In genomic region chr13:83872887-83873286, GRCm38 (mm10) we compare ENCODE assay signal across 11 mouse cellular contexts.
DNase-seq lines count a peak whose midpoint lies in the region; ATAC-seq and TF ChIP-seq lines count a peak whose summit lies in the region.
"Had no signal": no experiment of that assay in that cellular context is flagged by ENCODE, and none has a peak within 500 bp of the region (broad histone marks: within the 10 kb centered on the region; RNA-seq: fewer than 3 reads in every experiment).

No protein-coding gene starts in this region.

- no peak overlapping the region for H3K4me2 ChIP-seq in hindbrain, embryonic 13.5 days
- no peak overlapping the region for H3K4me2 ChIP-seq in midbrain, embryonic 14.5 days (ENCODE audit: low read length)
- no peak overlapping the region for H3K4me2 ChIP-seq in lung, postnatal 0 days (replicated peaks; ENCODE audit: low read depth, low read length)
- H3K4me2 ChIP-seq: heart, embryonic 15.5 days; liver, embryonic 15.5 days had no signal

- ATAC-seq in hindbrain, embryonic 13.5 days (ENCODE audit: low FRiP score) = peak; percentile 61
- peak; percentile 68 for ATAC-seq in midbrain, embryonic 14.5 days (ENCODE audit: low FRiP score, low TSS enrichment)
- ATAC-seq in lung, postnatal 0 days = no peak

- H3K4me1 ChIP-seq in hindbrain, embryonic 13.5 days (replicated peaks) = peaks cover 10% of the 10 kb centered on the region
- peaks cover 21% of the 10 kb centered on the region for H3K4me1 ChIP-seq in midbrain, embryonic 14.5 days (ENCODE audit: control insufficient read depth, insufficient read depth, low read length)
- no peaks in the 10 kb centered on the region for H3K4me1 ChIP-seq in lung, postnatal 0 days (ENCODE audit: insufficient read depth, low read depth, low read length)
- H3K4me1 ChIP-seq: heart, embryonic 15.5 days; liver, embryonic 15.5 days had no signal

- no peaks in the 10 kb centered on the region for H3K9me3 ChIP-seq in hindbrain, embryonic 13.5 days
- H3K9me3 ChIP-seq in midbrain, embryonic 14.5 days (ENCODE audit: control insufficient read depth, low read length) = no peaks in the 10 kb centered on the region
- H3K9me3 ChIP-seq in lung, postnatal 0 days (ENCODE audit: low read length) = no peaks in the 10 kb centered on the region
- H3K9me3 ChIP-seq: heart, embryonic 15.5 days; liver, embryonic 15.5 days had no signal

- H3K27ac ChIP-seq in hindbrain, embryonic 13.5 days = peak overlapping the region; percentile 87
- H3K27ac ChIP-seq in midbrain, embryonic 14.5 days (replicated peaks; ENCODE audit: low read depth, low read length) = peak overlapping the region; percentile 64
- no peak overlapping the region for H3K27ac ChIP-seq in lung, postnatal 0 days (ENCODE audit: low read length)
- H3K27ac ChIP-seq: heart, embryonic 15.5 days; liver, embryonic 15.5 days had no signal

- H3K27me3 ChIP-seq in hindbrain, embryonic 13.5 days = no peaks in the 10 kb centered on the region
- H3K27me3 ChIP-seq in midbrain, embryonic 14.5 days (ENCODE audit: control insufficient read depth, insufficient read depth, low read length) = no peaks in the 10 kb centered on the region
- H3K27me3 ChIP-seq in lung, postnatal 0 days (replicated peaks; ENCODE audit: insufficient read depth, low read length) = no peaks in the 10 kb centered on the region
- H3K27me3 ChIP-seq: heart, embryonic 15.5 days; liver, embryonic 15.5 days had no signal

- DNase-seq in cerebellum, adult 18-20 months = peak; percentile 25 to 39
- DNase-seq in cerebellum, adult 8-10 months = no peak
- DNase-seq in embryo, embryonic 10.5 days (ENCODE audit: low spot score) = peak; percentile 32
- DNase-seq in midbrain, embryonic 14.5 days = peak; percentile 71
- DNase-seq in urinary bladder, adult 18-20 months (ENCODE audit: low spot score in 2 of 2) = no peak
- DNase-seq in lung, postnatal 0 days (ENCODE audit: low spot score) = no peak
- no peak for DNase-seq in spleen, postnatal 14 days (ENCODE audit: low spot score in 2 of 2)

- TF ChIP-seq CTCF in lung, postnatal 0 days (IDR thresholded peaks at IDR 0.05) = no peak

- 4% methylated on average over 5 of the region's 5 CpGs for whole genome bisulfite sequencing in hindbrain, embryonic 13.5 days
- WGBS in midbrain, embryonic 14.5 days = 3% methylated on average over 5 of the region's 5 CpGs
- 42% methylated on average over 5 of the region's 5 CpGs for WGBS in lung, postnatal 0 days

- TF ChIP-seq EP300 in lung, postnatal 0 days (IDR thresholded peaks at IDR 0.05) = no peak

- no peak overlapping the region for H3K9ac ChIP-seq in hindbrain, embryonic 13.5 days
- no peak overlapping the region for H3K9ac ChIP-seq in midbrain, embryonic 14.5 days (replicated peaks; ENCODE audit: low read length)
- no peak overlapping the region for H3K9ac ChIP-seq in lung, postnatal 0 days (replicated peaks; ENCODE audit: low read depth)
- H3K9ac ChIP-seq: heart, embryonic 15.5 days; liver, embryonic 15.5 days had no signal

- H3K36me3 ChIP-seq in hindbrain, embryonic 13.5 days = no peaks in the 10 kb centered on the region
- H3K36me3 ChIP-seq in midbrain, embryonic 14.5 days (ENCODE audit: control insufficient read depth, insufficient read depth, low read length) = no peaks in the 10 kb centered on the region
- H3K36me3 ChIP-seq in lung, postnatal 0 days (ENCODE audit: insufficient read depth, low read length) = no peaks in the 10 kb centered on the region
- H3K36me3 ChIP-seq: heart, embryonic 15.5 days; liver, embryonic 15.5 days had no signal

- H3K4me3 ChIP-seq in hindbrain, embryonic 13.5 days = no peak overlapping the region
- H3K4me3 ChIP-seq in midbrain, embryonic 14.5 days (replicated peaks; ENCODE audit: low read depth, low read length) = no peak overlapping the region
- no peak overlapping the region for H3K4me3 ChIP-seq in lung, postnatal 0 days (ENCODE audit: low read depth, low read length)
- H3K4me3 ChIP-seq: erythroblast, embryonic 14.5 days; heart, embryonic 15.5 days; liver, embryonic 15.5 days had no signal

Comparison
In these comparisons a context has a peak if more than half of its experiments do, and no peak if none do; other contexts are left out.
1. DNase-seq: peak in cerebellum, adult 18-20 months (2 of 2), embryo, embryonic 10.5 days (single experiment) and midbrain, embryonic 14.5 days (single experiment); none in cerebellum, adult 8-10 months (single experiment), urinary bladder, adult 18-20 months (0 of 2), lung, postnatal 0 days (single experiment) and spleen, postnatal 14 days (0 of 2).